Mouse (Mus musculus) MEL (cell line): ENCODE results near the gene Irf3. TPM values are rescaled to one million over a fixed set of nuclear protein-coding genes. Genes with fewer than 3 reads are reported as not detected.

ENCODE experiments used
- DNase-seq: peaks from one replicate; pipeline ENCODE4 v3.0.0; 2011; ENCODE audit warnings: low read depth, low spot score
- H3K27ac ChIP-seq: 2 replicates; pipeline ENCODE4 v1.5.1; 2012; ENCODE audit warnings: low read depth, mild to moderate bottlenecking, control low read depth, low read length, moderate library complexity; ENCODE audit not compliant: control insufficient read depth
- H3K27me3 ChIP-seq, 2 experiments: fragments of 150-350 bp in 1 of 2; sonication (generic) in 1 of 2; 2 replicates each; pipeline ENCODE4 v1.6.1; 2012; ENCODE audit warnings: low read length in 2 of 2, mild to moderate bottlenecking in 2 of 2, improper control_type of control experiment in 1 of 2, moderate library complexity in 1 of 2; ENCODE audit not compliant: insufficient read depth in 2 of 2, control insufficient read depth in 1 of 2
- H3K36me3 ChIP-seq, 2 experiments: 2 replicates each; pipeline ENCODE4 v1.6.1; 2012 to 2014; ENCODE audit warnings: low read length in 2 of 2, improper control_type of control experiment in 1 of 2, inconsistent platforms in 1 of 2, mild to moderate bottlenecking in 1 of 2; ENCODE audit not compliant: insufficient read depth in 2 of 2, control insufficient read depth in 1 of 2
- H3K4me1 ChIP-seq, 2 experiments: fragments of 150-350 bp in 1 of 2; sonication (generic) in 1 of 2; 2 replicates each; pipeline ENCODE4 v1.6.1; 2012; ENCODE audit warnings: low read length in 2 of 2, improper control_type of control experiment in 1 of 2, mild to moderate bottlenecking in 1 of 2; ENCODE audit not compliant: insufficient read depth in 2 of 2, control insufficient read depth in 1 of 2
- H3K4me3 ChIP-seq, 2 experiments: fragments of 150-350 bp in 1 of 2; sonication (generic) in 1 of 2; 2 replicates each; pipeline ENCODE4 v1.5.1; 2012; ENCODE audit warnings: low read depth in 2 of 2, low read length in 2 of 2, mild to moderate bottlenecking in 2 of 2, moderate library complexity in 2 of 2, control low read depth in 1 of 2, improper control_type of control experiment in 1 of 2; ENCODE audit not compliant: control insufficient read depth in 1 of 2, insufficient read depth in 1 of 2
- H3K79me2 ChIP-seq: 2 replicates; pipeline ENCODE4 v1.6.1; 2012; ENCODE audit warnings: mild to moderate bottlenecking, low read length, moderate library complexity; ENCODE audit not compliant: control insufficient read depth, poor library complexity, insufficient read depth
- H3K9ac ChIP-seq: 2 replicates; pipeline ENCODE4 v1.6.1; 2012; ENCODE audit warnings: low read depth, mild to moderate bottlenecking, control low read depth, low read length, moderate library complexity; ENCODE audit not compliant: control insufficient read depth, poor library complexity, severe bottlenecking
- H3K9me3 ChIP-seq: fragments of 150-350 bp; sonication (generic); replicated peaks from 2 replicates; pipeline ENCODE4 v1.6.1; 2012; ENCODE audit warnings: mild to moderate bottlenecking, low read length, improper control_type of control experiment, moderate library complexity; ENCODE audit not compliant: insufficient read depth
- BHLHE40 ChIP-seq: IDR thresholded peaks from 2 replicates; pipeline ENCODE4 v1.6.1; 2012; ENCODE audit warnings: low read depth, mild to moderate bottlenecking, inconsistent platforms, low read length, improper control_type of control experiment, borderline replicate concordance
- CHD1 ChIP-seq: IDR thresholded peaks from 2 replicates; pipeline ENCODE4 v1.6.1; 2012; ENCODE audit warnings: low read depth, mild to moderate bottlenecking, inconsistent platforms, low read length, improper control_type of control experiment
- CHD2 ChIP-seq: IDR thresholded peaks from 2 replicates; pipeline ENCODE4 v1.6.1; 2011; ENCODE audit warnings: low read length, improper control_type of control experiment
- CTCF ChIP-seq, 3 experiments: IDR thresholded peaks in 2 of 3; conservative IDR thresholded peaks in 1 of 3; 2 replicates each; pipeline ENCODE4 v1.5.1; 2011 to 2012; ENCODE audit warnings: low read length in 3 of 3, low read depth in 2 of 3, mild to moderate bottlenecking in 2 of 3, improper control_type of control experiment in 1 of 3, inconsistent platforms in 1 of 3, mixed read lengths in 1 of 3, moderate library complexity in 1 of 3; ENCODE audit not compliant: control insufficient read depth in 1 of 3, insufficient read depth in 1 of 3, poor library complexity in 1 of 3, severe bottlenecking in 1 of 3
- E2F4 ChIP-seq: IDR thresholded peaks from 2 replicates; pipeline ENCODE4 v1.6.1; 2011; ENCODE audit warnings: low read depth, low read length, improper control_type of control experiment, borderline replicate concordance
- GABPA ChIP-seq: IDR thresholded peaks from 2 replicates; pipeline ENCODE4 v1.6.1; 2012; ENCODE audit warnings: low read depth, mild to moderate bottlenecking, inconsistent platforms, low read length, improper control_type of control experiment, moderate library complexity
- JUND ChIP-seq: IDR thresholded peaks from 2 replicates; pipeline ENCODE4 v1.6.1; 2011; ENCODE audit warnings: low read depth, mild to moderate bottlenecking, improper control_type of control experiment, low read length
- KAT2A ChIP-seq: conservative IDR thresholded peaks from 2 replicates; pipeline ENCODE4 v1.6.1; 2012; ENCODE audit warnings: low read depth, low read length, improper control_type of control experiment, inconsistent platforms
- MAX ChIP-seq: IDR thresholded peaks from 2 replicates; pipeline ENCODE4 v1.6.1; 2011; ENCODE audit warnings: low read length, improper control_type of control experiment
- MAZ ChIP-seq: IDR thresholded peaks from 2 replicates; pipeline ENCODE4 v1.6.1; 2012; ENCODE audit warnings: low read depth, mild to moderate bottlenecking, inconsistent platforms, low read length, improper control_type of control experiment
- MEF2A ChIP-seq: IDR thresholded peaks from 2 replicates; pipeline ENCODE4 v1.6.1; 2014; ENCODE audit warnings: low read depth, mild to moderate bottlenecking, inconsistent platforms, low read length, improper control_type of control experiment; ENCODE audit not compliant: poor library complexity, insufficient replicate concordance, severe bottlenecking; ENCODE audit errors: extremely low read depth
- MXI1 ChIP-seq: IDR thresholded peaks from 2 replicates; pipeline ENCODE4 v1.6.1; 2011; ENCODE audit warnings: mild to moderate bottlenecking, low read depth, low read length, improper control_type of control experiment
- MYC ChIP-seq: IDR thresholded peaks from 2 replicates; pipeline ENCODE4 v1.6.1; 2011; ENCODE audit warnings: low read depth, mild to moderate bottlenecking, low read length, improper control_type of control experiment, moderate library complexity
- NELFE ChIP-seq: IDR thresholded peaks from 2 replicates; pipeline ENCODE4 v1.6.1; 2011; ENCODE audit warnings: low read depth, low read length, improper control_type of control experiment
- NRF1 ChIP-seq: IDR thresholded peaks from 2 replicates; pipeline ENCODE4 v1.6.1; 2014; ENCODE audit warnings: low read depth, mild to moderate bottlenecking, inconsistent platforms, low read length, improper control_type of control experiment, moderate library complexity; ENCODE audit not compliant: poor library complexity, insufficient read depth, severe bottlenecking
- POLR2A ChIP-seq, 2 experiments: IDR thresholded peaks; 2 replicates each; pipeline ENCODE4 v1.6.1; 2011 to 2012; ENCODE audit warnings: low read length in 2 of 2, mild to moderate bottlenecking in 2 of 2, control low read depth in 1 of 2, improper control_type of control experiment in 1 of 2, low read depth in 1 of 2, moderate library complexity in 1 of 2; ENCODE audit not compliant: control insufficient read depth in 1 of 2, insufficient read depth in 1 of 2, poor library complexity in 1 of 2
- POLR2AphosphoS2 ChIP-seq: IDR thresholded peaks from 2 replicates; pipeline ENCODE4 v1.6.1; 2011; ENCODE audit warnings: low read length, improper control_type of control experiment
- POLR2AphosphoS5 ChIP-seq: IDR thresholded peaks from 2 replicates; pipeline ENCODE4 v1.6.1; 2012; ENCODE audit warnings: low read depth, borderline replicate concordance, mild to moderate bottlenecking, inconsistent platforms, low read length, moderate library complexity, mixed read lengths
- RAD21 ChIP-seq: IDR thresholded peaks from 2 replicates; pipeline ENCODE4 v1.6.1; 2011; ENCODE audit warnings: mild to moderate bottlenecking, low read depth, low read length, improper control_type of control experiment
- RCOR1 ChIP-seq: IDR thresholded peaks from 2 replicates; pipeline ENCODE4 v1.6.1; 2012; ENCODE audit warnings: low read depth, mild to moderate bottlenecking, inconsistent platforms, low read length, improper control_type of control experiment
- SIN3A ChIP-seq: IDR thresholded peaks from 2 replicates; pipeline ENCODE4 v1.6.1; 2012; ENCODE audit warnings: low read length, improper control_type of control experiment, inconsistent platforms
- SMC3 ChIP-seq: IDR thresholded peaks from 2 replicates; pipeline ENCODE4 v1.6.1; 2011; ENCODE audit warnings: low read depth, low read length, improper control_type of control experiment
- TAL1 ChIP-seq: IDR thresholded peaks from 2 replicates; pipeline ENCODE4 v1.6.1; 2012; ENCODE audit warnings: mild to moderate bottlenecking, inconsistent platforms, low read length, moderate library complexity, mixed read lengths
- TBP ChIP-seq: IDR thresholded peaks from 2 replicates; pipeline ENCODE4 v1.8.0; 2011; ENCODE audit warnings: low read depth, low read length, improper control_type of control experiment
- TCF12 ChIP-seq: IDR thresholded peaks from 2 replicates; pipeline ENCODE4 v1.6.1; 2014; ENCODE audit warnings: low read depth, mild to moderate bottlenecking, inconsistent platforms, low read length, improper control_type of control experiment, moderate library complexity
- UBTF ChIP-seq: IDR thresholded peaks from 2 replicates; pipeline ENCODE4 v1.6.1; 2012; ENCODE audit warnings: low read depth, mild to moderate bottlenecking, inconsistent platforms, low read length, improper control_type of control experiment, moderate library complexity, borderline replicate concordance; ENCODE audit not compliant: insufficient read depth
- USF1 ChIP-seq: IDR thresholded peaks from 2 replicates; pipeline ENCODE4 v1.6.1; 2014; ENCODE audit warnings: low read depth, mild to moderate bottlenecking, inconsistent platforms, low read length, improper control_type of control experiment, moderate library complexity
- USF2 ChIP-seq, 2 experiments: IDR thresholded peaks; 2 replicates each; pipeline ENCODE4 v1.6.1; 2011 to 2012; ENCODE audit warnings: improper control_type of control experiment in 2 of 2, low read length in 2 of 2, borderline replicate concordance in 1 of 2, inconsistent platforms in 1 of 2, low read depth in 1 of 2, mild to moderate bottlenecking in 1 of 2; ENCODE audit not compliant: insufficient read depth in 1 of 2
- ZC3H11A ChIP-seq: IDR thresholded peaks from 2 replicates; pipeline ENCODE4 v1.6.1; 2012; ENCODE audit warnings: low read depth, mild to moderate bottlenecking, inconsistent platforms, low read length, improper control_type of control experiment
- ZMIZ1 ChIP-seq: IDR thresholded peaks from 2 replicates; pipeline ENCODE4 v1.6.1; 2012; ENCODE audit warnings: low read depth, mild to moderate bottlenecking, inconsistent platforms, low read length, improper control_type of control experiment, moderate library complexity
- ZNF384 ChIP-seq: IDR thresholded peaks from 2 replicates; pipeline ENCODE4 v1.6.1; 2012; ENCODE audit warnings: low read depth, mild to moderate bottlenecking, inconsistent platforms, low read length, improper control_type of control experiment
- polyA plus RNA-seq, 2 experiments: library from polyadenylated mRNA; stranded (reverse) in 1 of 2; unstranded in 1 of 2; fragments of >175 nt in 1 of 2; fragments of >200 nt in 1 of 2; gene quantifications; 2 replicates each; pipeline versions ENCODE4 v1.2.1 to v1.2.4; 2012; ENCODE audit warnings: low replicate concordance in 2 of 2, low read depth in 1 of 2; ENCODE audit not compliant: insufficient read length in 2 of 2, insufficient read depth in 1 of 2, missing spikeins in 1 of 2
- total RNA-seq: library from RNA; depleted of rRNA; stranded (reverse); fragments of 300-350 nt; gene quantifications from 2 replicates; pipeline ENCODE4 v1.2.3, GENCODE M21; 2012

Irf3 gene
- total and polyA plus RNA-seq, 3 experiments = 82.1 to 83.4 TPM; not detected in 1

GRCm38 (mm10) chr7:45015344-45015956 is 18.0 kb downstream of the Irf3 start (continued):
- TF ChIP-seq MXI1 (no peak; the same call in 1 of the 2 replicates), CHD2 (no peak), UBTF (no peak), MEF2A (no peak), BHLHE40 (no peak), USF1 (no peak), NELFE (peak; percentile 93), USF2 (IDR thresholded peaks at IDR 0.05; ENCODE audit: borderline replicate concordance in 1 of 2, insufficient read depth in 1 of 2, low read depth in 1 of 2, low read length in 2 of 2) (no peak), ZC3H11A (no peak), NRF1 (no peak), CHD1 (no peak), SMC3 (no peak)

GRCm38 (mm10) chr7:45015957-45016612 is 18.6 kb downstream of the Irf3 start, which contains the start of gene Scaf1:
TSS of gene Scaf1 (minus strand) at chr7:45016363.
- peak; percentile 99 for DNase-seq
- H3K4me1 ChIP-seq = peaks cover 4 to 25% of the 10 kb centered on the region in 2 experiments
- TF ChIP-seq TBP (peak; percentile 58; the same call in 1 of the 2 replicates), USF2 (IDR thresholded peaks at IDR 0.05; ENCODE audit: borderline replicate concordance in 1 of 2, insufficient read depth in 1 of 2, low read depth in 1 of 2, low read length in 2 of 2) (no peak), MAX (peak; percentile 71), ZNF384 (peak; percentile 60; the same call in 1 of the 2 replicates), MEF2A (no peak), BHLHE40 (no peak), POLR2AphosphoS2 (no peak), POLR2AphosphoS5 (no peak), TAL1 (no peak), MXI1 (peak; percentile 91), CTCF (IDR thresholded peaks at IDR 0.05 in 2 of 3, conservative IDR thresholded peaks at IDR 0.05 in 1 of 3; ENCODE audit: control insufficient read depth in 1 of 3, insufficient read depth in 1 of 3, low read depth in 2 of 3, low read length in 3 of 3, poor library complexity in 1 of 3, severe bottlenecking in 1 of 3) (no peak), NELFE (no peak; the same call in 1 of the 2 replicates), MAZ (peak; percentile 87; the same call in 1 of the 2 replicates), RAD21 (no peak), MYC (peak; percentile 90), TCF12 (peak; percentile 22; the same call in 1 of the 2 replicates), CHD2 (peak; percentile 52; the same call in 1 of the 2 replicates), NRF1 (peak; percentile 64), SIN3A (peak; percentile 63), SMC3 (no peak), ZMIZ1 (no peak), KAT2A (peak; percentile 97), USF1 (peak; percentile 94), GABPA (no peak), E2F4 (peak; percentile 84), RCOR1 (no peak), JUND (no peak), POLR2A (IDR thresholded peaks at IDR 0.05; ENCODE audit: control insufficient read depth in 1 of 2, insufficient read depth in 1 of 2, low read depth in 1 of 2, low read length in 2 of 2, poor library complexity in 1 of 2) (no peak)

More at GRCm38 (mm10) chr7:45015957-45016612, 18.6 kb downstream of the Irf3 start, which contains the start of gene Scaf1:
- H3K36me3 ChIP-seq = peaks cover 1 to 17% of the 10 kb centered on the region in 2 experiments; a peak in 3 of 4 replicates
- H3K27me3 ChIP-seq = no peaks in the 10 kb centered on the region
- peak within 1 kb of the TSS; percentile 97 for H3K9ac ChIP-seq
- no peaks in the 10 kb centered on the region for H3K9me3 ChIP-seq
- H3K4me3 ChIP-seq = peak within 1 kb of the TSS; percentile 85 to 93
- peaks cover 16% of the 10 kb centered on the region for H3K79me2 ChIP-seq
- H3K27ac ChIP-seq = peak within 1 kb of the TSS; percentile 96
